Mouse (Mus musculus) gastrocnemius, postnatal 25 days (tissue): Measurements from ENCODE around the gene Cep112. TPM values are rescaled to one million over a fixed set of nuclear protein-coding genes. Genes with fewer than 3 reads are reported as not detected.

Source experiments
- DNase-seq: peaks from one replicate; pipeline ENCODE4 v3.0.0; 2022
- total RNA-seq, 2 experiments: library from RNA; stranded (reverse); gene quantifications; 1 replicate in 1 of 2; 2 replicates in 1 of 2; pipeline ENCODE4 v1.2.3; 2021

The Cep112 gene
- total RNA-seq, 2 experiments from 2014 or later: 3.7 to 4.7 TPM

DNA sequence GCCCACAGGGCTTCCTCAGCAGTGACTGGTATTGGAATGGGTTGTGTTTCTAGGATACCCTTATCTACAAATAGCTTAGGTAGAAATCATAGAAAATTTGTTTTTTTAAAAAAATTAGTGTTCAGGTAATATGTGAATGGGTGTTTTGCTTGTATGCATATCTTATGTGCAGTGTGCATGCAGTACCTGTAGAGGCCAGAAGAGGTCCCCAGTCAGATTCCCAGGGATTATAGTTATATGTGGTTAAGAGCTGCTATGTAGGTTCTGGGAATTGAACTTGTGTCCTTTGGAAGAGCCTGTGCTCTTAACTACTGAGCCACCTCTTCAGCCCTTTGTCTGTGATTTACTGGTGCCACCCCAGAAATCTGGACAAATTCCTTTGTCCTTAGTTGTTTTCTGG, 22.2 kb downstream of the Cep112 start:
- DNase-seq: no peak

DNA sequence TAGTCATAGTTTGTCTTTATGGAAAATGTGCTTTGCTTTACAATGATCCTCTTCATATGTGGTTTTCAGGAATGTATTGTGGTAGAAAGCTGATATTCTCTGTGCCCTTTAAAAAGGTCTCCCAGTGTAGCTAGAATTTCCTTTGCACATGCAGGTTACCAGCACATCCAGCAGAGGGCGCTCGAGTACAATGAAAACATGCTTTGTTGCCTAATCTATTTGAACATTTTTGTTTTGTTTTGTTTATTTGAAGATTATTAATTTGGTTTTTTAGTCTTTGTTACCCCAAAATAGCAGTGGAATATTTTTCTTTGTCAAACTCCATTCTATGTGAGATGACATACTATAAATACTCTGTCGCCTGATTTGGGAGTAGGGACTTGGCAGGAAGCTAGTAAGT, 24.8 kb downstream of the Cep112 start:
- no peak for DNase-seq

DNA sequence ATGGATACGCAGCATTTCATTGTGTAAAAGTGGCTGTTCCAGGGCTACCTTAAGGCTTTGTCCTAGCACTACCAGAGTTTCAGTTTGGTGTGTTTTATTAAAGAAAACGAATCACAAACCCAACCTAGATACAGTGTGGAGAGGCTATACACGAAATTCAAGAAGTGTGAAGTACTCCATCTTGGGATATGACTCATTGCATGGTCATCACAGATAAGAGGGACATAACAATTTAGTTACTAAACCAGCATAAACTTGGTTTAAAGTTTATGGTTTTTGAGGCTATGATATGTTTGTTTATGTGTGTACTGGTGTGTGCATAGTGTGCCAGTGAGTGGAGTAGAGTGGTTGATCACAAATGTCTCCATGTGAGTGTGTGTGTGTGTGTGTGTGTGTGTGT, 34.6 kb downstream of the Cep112 start:
- DNase-seq: no peak

DNA sequence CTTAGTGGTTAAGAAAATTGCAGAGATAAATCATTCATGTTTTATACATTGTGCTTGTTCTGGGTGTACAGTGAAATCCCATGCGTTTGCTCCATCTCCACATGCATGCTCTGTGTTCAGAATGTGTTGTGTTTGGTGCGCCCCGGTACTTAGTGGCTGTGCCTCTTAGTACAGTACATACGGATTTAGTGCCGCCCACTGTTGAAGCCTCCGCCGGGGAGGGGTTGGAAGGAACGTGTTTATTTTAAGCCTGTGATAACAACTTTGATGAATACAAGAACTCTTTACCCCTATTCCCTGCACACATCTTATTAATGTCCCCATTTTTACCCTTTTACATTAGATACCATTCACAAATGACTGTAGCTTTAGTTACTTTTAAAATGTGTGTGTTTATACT, 39.1 kb downstream of the Cep112 start:
- DNase-seq: no peak

DNA sequence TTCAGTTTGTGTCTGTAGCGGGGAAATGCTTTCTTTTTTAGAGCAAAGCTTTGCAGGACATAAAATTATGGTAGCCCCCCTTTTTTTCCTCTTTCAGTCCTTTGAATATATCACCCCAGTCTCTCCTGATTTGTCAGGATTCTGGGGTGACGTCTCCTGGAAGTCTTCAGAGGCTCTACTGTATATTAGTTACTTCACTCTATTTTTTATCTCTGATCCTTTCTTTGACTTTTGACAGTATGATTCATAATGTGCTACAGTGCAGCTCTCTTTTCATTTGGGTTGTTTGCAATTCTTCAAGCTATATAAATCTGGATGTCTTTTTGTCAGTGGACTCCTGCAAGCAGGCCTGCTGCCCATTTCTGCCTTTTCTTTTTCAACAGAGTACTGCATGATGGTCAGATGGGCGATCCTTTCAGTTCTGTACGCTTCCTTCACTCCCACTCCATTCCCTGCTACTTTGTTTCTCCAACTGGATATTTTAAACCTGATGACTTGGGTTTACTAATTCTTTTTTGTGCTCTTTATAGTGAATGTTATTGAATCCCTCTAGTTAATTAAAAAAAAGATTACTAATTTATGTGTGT, 39.8 kb downstream of the Cep112 start:
- DNase-seq: no peak

DNA sequence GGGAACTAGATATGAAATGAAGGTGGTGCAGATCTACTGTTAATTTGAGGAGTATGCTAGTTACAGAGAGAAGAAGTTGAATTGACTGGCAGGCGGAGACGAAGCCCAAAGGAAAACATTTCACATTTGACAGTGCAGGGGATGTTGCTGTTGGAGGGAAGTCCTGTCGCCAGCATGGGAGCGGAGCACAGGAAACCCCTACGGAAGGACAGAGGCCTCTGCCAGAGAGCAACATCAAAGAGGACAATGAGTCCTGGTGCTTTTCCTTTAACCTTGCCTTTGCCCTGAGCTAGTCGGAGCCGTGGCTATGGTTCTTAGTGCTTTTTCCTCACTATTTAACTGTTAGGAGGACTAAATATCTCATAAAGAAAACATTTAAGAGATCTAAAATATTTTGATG, 50.7 kb downstream of the Cep112 start:
- DNase-seq: no peak

DNA sequence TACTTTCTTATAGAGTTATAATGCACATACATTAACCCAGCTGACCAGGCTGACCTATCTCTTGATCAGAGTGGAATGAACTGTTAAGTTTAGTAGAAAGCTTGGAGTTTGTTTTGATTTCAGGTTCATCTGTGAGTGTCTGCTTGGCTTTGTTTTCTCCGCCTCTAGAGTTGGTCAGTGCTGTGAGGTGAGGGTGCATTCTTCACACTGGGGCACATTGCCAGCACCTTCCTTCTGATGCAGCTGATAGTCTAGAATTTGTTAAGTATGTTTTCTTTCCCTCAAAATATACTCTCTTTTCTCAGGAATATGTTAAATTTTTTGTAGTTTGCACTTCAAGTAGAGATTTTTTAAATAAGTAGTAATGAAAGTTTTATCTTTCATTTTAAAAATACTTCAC, 51.2 kb downstream of the Cep112 start:
- DNase-seq: no peak

DNA sequence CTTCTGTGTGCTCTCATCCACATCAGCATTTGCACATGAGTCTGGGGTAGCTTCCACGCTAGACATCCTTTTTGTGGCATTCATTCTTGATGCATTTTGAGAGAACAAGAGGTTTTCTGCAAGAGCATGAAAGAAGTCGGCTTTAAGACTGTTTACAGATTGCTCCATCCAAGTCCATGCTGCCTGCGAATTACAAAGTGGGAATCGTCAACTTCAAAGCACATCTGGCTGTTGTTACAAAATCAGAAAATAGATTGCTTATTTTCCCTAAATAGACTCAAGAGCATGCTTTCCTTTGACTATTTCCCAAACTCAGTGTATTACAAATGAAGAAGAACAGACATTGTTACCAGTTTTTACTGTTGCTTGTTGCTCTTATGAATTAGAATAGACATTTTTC, 59.0 kb downstream of the Cep112 start:
- DNase-seq: no peak

DNA sequence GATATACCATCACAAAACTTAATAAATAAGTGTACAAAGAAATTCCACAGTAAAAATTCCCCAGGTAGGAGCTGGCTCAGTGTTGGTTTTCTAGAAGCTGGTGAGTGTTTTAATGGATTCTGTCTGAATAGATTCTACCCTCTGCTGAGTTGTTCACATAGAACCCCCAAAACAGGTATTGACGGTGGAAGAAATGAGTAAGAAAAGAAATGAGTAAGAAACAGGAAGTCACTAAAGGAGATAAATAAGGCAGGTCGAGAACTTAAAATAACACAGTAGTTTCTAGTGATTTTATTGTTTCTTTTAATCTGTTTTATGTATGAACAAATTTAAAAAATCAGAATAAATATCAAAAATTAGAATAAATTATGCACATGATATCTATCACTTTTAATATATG, 63.3 kb downstream of the Cep112 start:
- no peak for DNase-seq

DNA sequence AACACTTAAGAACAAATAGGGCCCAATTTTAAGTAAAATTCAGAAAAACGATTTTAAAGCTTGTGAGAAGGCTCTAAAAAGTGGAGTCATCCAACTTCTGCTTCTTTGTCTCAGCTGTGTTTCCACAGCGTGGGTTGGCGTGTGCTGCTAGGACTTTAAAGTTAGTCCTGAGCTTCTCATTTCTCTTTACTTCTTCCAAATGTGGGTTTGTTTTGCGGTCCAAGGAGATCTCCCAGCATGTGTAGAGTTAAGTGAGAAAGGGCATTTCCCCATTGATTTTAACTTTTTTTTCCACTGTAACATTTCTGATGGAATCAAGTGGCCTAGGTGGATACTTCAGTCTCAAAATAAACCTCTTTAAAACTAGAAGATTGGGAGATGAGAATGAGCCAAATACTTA, 64.9 kb downstream of the Cep112 start:
- DNase-seq: no peak

DNA sequence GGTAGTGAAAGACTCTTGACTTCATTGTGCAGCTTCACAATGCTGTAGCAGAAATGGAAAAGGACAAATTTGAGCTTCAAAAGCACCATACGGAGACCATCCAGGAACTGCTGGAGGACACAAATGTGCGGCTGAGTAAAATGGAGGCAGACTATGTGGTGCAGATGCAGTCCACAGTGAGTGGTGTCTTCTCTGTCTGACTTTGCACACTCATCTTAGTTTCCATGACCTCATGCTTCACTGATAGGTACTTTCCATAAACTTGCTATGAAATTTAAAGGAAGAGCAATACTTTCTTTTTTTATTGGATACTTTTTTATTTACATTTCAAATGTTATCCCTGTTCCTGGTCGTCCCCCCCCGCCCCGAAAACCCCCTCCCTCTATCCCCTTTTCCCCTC, 83.2 kb downstream of the Cep112 start:
- DNase-seq: no peak

DNA sequence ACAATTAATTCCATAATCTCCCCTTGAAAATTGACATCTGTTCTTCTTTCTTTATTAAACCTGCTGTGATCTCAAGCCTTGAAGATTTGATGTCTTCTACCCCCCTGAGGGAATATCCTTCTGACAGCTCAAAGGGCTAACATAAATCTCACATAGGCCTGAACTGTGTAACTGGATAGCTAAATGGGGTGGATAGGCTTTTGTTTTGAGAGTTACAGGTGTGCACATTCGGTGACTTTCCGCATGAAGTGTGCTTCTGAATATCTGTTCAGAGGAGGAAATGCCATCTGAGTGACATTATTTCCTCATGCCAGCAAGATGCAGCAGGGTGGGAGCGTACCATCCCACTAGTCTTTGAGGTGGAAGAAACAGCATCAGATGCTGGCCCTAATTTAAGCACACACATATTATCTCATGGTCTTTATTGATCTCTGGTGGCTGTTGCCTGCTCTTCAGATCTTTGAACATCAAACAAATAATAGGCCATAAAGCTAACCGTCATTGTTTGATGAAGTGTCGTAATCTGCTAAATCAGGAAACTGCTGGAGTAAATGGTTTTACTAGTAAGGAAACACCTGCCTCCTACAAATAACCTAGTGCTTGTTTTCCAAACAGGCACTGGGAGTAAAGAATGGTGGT, 102.9 kb downstream of the Cep112 start:
- DNase-seq: no peak

DNA sequence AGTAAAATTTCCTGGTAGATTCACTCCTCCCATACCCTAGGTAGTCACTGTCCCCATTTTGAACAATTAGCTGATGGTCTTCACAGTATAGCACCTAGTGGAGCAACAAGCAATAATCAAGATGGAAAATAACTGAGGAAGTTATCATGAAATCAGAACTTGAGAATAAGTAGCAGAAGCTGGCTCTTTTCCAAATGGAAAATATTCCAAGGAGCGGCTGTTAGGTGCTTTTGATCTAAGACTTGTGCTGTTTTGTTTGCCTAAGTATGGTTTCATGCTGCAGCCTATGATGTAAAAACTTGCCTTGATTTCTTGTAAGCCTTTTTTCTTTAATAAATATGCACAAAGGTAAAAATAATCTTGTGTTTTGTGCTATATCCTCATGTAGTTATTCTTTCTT, 107.9 kb downstream of the Cep112 start:
- DNase-seq: no peak

DNA sequence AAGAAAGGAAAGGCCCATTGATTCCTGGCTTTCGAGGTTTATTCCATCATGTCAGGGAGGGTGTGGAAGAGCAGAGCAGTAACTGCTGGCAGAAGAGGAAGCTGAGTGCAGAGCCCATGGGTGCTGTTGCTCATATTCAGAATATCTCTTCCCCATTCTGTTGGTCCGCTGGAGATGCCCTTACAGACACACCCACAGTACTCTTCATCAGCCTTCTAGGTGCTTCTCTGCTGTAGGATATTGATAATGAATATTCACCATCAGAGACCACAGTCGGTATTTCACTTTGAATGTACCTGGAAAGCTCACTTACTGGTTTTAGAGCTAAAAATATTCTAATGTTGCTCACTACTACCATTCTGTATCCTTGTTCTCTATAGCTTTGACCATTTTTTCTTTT, 109.0 kb downstream of the Cep112 start:
- DNase-seq: no peak

DNA sequence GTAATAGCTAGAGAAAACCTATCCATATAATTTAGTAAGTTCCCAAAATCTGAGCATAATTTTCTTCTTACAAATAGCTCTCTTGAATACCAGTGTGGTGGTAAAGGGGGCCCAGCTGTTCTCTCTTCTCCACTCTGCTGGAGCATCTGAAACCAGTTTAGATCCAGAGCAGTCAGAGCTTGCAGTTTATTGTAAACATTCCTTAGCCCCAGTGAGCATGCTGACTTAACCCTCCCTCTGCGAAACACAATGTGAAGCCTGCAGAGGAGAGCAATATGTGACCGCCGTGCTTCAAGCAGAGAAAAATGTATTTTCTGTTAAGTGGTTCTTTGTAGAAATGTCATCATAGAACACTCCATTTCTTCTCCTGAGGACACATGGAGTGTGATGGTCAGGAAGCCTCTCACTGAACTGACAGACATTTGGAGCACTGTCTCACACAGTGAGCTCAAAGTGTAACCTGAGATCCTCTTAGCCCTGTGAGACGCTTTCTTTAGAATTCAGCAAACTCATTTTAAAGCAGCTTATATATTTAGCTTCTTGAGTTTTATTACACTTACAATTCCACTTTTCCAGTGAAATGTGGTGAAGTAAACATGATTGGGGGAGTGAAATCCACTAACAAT, 128.1 kb downstream of the Cep112 start:
- no peak for DNase-seq

DNA sequence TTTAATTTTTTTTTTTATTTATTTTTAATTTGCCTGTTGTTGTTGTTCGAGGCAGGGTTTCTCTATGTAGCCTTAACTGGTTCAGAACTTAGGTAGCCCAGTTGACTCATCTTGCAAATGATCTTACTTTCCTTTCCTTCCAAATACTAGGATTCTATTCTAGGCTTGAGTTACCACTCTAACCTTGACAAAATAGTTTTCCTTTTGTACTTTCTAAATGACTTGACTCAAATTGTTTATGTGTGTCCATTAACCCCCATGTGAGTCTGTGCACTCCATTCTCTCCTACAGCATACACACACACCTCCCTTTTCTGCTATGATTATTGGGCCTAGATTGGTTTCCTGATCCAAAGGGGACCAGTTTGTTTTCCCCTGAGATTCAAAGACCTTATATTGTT, 128.9 kb downstream of the Cep112 start:
- no peak for DNase-seq

DNA sequence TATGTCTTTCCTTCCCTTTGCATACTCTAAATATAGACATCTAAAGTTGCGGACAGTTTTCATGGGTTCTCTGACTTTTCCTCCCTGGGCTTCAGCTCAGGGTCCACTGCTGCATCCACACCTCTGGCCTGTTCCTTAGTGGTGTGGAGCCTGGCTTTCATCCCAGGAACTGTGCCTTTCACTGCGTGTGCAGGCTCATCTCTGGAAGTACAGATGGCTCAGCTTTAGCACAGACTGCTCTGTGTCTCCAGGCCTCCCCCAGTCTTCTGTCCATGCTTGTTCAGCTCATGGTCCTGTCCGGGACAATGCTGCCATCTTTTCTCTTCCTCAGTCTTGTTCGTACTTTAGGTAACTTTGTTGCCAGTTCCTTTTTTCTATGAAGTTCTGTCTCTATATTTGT, 133.6 kb downstream of the Cep112 start:
- DNase-seq: no peak

DNA sequence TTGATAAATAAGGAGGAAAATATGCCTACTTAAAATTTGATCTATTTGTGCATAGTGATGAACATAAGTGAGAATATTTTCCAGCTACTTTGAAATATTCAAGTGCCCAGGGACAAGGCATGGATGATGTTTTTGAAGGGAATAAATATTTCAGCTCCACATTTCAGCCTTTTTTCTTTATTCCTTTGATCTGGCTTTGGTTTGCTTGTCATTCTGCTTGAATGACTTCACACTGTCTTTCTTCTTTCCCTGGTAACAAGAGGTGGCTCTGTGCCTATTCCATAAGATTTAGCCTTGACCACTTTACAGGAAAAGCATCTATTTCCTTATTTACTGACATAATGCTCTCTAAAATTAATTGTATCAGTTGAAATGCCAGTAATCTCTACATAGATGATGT, 134.5 kb downstream of the Cep112 start:
- no peak for DNase-seq

DNA sequence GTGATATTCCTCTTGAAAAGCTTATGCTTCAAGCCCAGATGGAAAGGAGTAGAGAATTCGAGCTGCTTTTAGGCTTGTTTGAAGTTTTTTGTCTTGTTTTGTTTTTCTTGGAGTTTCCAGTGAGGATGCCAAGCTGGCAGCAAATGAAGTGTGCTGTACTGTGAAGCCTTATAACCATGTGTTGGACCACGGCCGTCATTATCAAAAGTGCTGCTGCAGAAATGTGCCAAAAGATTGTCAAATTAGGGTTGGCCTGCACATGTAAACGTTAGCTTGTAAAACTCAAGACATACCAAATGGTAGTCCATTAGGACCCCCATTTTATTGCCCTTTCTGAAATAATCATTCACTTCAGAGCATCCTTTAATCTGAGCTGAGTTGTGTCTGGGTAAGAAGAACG, 137.1 kb downstream of the Cep112 start:
- no peak for DNase-seq

DNA sequence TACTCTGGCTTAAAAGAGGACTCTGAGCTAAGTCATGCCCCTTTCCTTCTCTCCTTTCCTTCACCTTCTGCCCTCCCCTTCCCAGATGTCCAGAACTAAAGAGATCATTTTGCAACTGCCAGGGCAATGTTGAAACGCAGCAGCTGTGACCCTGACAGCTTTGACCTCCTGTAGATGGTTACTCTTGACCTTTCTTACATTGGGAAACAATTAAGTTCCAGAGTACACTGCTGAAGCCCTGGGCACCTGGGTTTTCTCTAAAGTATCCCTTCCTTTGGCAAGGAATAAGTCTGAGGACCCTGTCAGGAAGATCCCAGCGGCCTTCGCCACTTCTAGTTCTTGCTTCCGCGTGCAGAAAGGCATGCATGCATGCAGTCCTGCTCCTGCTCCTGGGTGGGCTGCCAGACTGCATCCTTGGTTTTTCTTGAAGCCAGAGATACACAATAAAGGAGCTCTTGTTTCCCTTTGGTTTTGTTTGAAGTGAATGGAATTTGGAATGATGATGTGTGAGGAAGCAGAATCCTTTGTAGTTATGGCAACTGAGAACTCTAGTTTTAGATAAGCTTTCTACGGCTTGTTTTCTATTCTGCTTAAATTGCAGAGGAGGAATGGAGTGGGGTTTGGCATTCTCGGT, 161.7 kb downstream of the Cep112 start:
- no peak for DNase-seq

DNA sequence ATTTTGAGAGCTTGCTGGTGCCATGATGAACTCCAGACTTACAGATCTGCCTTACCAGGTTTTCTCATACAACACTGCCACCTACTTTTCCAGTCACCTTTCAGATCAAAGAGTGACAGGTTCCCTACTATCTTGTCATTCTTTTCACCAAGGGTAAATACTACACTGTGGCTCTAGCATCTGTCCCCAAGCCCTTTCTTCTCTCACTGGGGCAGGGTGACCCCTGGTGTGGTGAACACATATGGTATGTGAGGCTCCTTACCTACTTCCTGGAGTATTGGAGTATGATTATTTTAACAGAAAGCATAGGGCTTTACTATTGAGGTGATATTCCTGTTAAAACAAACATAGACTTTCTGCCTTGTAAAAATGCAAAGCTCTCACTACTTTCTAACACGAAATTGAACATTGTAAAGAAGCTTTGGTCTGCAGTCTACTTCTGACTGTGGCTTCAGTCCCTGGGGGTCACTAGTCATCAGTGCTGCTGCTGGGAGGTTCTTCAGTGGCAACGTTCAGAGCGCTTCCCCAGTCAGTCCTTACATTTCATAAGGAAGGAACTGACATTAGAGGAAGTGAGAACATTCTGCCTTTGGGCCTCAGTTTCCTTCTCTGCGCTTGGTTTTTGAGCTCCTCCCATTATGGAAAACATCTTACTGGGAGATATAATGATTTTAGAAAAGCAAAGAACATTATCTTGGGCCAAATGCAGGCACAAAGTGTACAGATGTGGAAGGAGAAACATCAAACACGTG, 168.4 kb downstream of the Cep112 start:
- DNase-seq: no peak

DNA sequence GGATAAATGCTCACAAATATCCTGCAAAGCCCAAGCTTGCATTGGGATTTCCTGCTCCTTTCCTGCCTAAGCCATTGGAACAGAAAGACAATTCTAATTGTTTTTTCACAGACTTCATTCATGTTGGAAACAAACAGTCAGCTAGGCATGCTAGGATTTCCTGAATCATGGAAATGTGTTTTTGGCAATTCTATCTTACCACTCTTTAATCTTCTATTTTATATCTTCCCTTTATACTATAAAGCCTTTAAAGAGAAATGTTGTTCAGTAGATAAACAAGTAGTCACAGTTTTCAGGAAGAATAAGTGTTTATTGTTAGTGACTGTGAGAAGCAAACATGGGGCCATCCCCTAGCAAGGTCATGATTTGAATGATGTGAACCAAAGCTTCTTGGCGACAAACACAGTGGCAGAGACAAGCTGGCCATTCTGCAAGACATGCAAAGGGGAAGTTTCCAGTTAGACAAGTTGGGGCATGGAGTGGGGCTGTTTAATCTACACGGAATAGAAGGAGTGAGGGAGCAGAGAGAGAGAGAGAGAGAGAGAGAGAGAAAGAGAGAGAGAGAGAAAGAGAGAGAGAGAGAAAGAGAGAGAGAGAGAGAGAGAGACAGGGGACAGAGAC, 169.1 kb downstream of the Cep112 start:
- no peak for DNase-seq

DNA sequence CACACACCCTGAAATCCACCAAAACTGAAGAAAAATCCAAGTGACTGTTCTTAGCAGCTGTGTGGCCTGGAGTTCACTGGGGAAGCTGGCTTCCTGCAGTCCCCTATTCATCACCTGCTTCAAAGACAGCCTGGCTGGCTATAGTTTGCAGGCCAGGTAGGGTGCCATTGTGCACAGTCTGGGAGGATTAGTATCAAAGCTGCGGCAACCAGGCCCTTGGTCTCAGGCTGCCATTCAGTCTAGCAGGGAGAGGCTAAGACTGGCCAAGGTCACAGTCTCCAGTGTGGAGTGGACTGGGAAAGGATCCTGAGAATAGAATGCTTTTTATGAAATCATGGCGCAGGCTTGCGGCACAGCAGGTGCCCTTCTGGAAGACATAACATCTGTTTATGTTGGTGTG, 180.3 kb downstream of the Cep112 start:
- DNase-seq: no peak
